Mouse (Mus musculus): ENCODE results near the gene Chek1.
A peak's percentile ranks its signal among the peaks of the same experiment; 100 is the strongest.

The Chek1 gene

GRCm38 (mm10) chr9:36727034-36727755, at the start of gene Chek1:
Gene Chek1 (minus strand): TSS chr9:36727065.
- no peak for DNase-seq (ENCODE audit: low spot score in 2 of 2)

GRCm38 (mm10) chr9:36769048-36769413, 42.2 kb upstream of the Chek1 start:
- no peak for DNase-seq (ENCODE audit: low spot score in 2 of 2)

- DNase-seq (ENCODE audit: low spot score in 2 of 2): peak; percentile 39 to 47
Measured at GRCm38 (mm10) chr9:36768156-36769047, 41.5 kb upstream of the Chek1 start.

- peak; percentile 99 to 100 for DNase-seq (ENCODE audit: low spot score in 2 of 2)
Measured at GRCm38 (mm10) chr9:36767203-36768143, 40.6 kb upstream of the Chek1 start, which contains the start of gene Stt3a. Gene Stt3a (minus strand): TSS chr9:36767679.

GRCm38 (mm10) chr9:36764378-36764777, 37.5 kb upstream of the Chek1 start:
- DNase-seq (ENCODE audit: low spot score in 2 of 2): no peak

- peak; percentile 87 to 89 for DNase-seq (ENCODE audit: low spot score in 2 of 2)
Measured at GRCm38 (mm10) chr9:36726131-36727033, 483 bp downstream of the Chek1 start.

- DNase-seq (ENCODE audit: low spot score in 2 of 2): no peak
Measured at GRCm38 (mm10) chr9:36716624-36717023, 10.2 kb downstream of the Chek1 start.

GRCm38 (mm10) chr9:36707304-36707703, 19.6 kb downstream of the Chek1 start:
- DNase-seq (ENCODE audit: low spot score in 2 of 2): no peak

- no peak for DNase-seq (ENCODE audit: low spot score in 2 of 2)
Measured at GRCm38 (mm10) chr9:36705923-36706322, 20.9 kb downstream of the Chek1 start.

GRCm38 (mm10) chr9:36694276-36694675, 32.6 kb downstream of the Chek1 start:
- no peak for DNase-seq (ENCODE audit: low spot score in 2 of 2)

- no peak for DNase-seq (ENCODE audit: low spot score in 2 of 2)
Measured at GRCm38 (mm10) chr9:36692920-36693319, 33.9 kb downstream of the Chek1 start, which contains the start of gene Acrv1. Gene Acrv1 (plus strand): TSS chr9:36693220.

GRCm38 (mm10) chr9:36687329-36687728, 39.5 kb downstream of the Chek1 start:
- no peak for DNase-seq (ENCODE audit: low spot score in 2 of 2)

- DNase-seq (ENCODE audit: low spot score in 2 of 2): no peak
Measured at GRCm38 (mm10) chr9:36681424-36681823, 45.4 kb downstream of the Chek1 start.

Measured in right cerebral cortex, postnatal 36 days (tissue).